Mouse (Mus musculus) bone marrow macrophage, adult 2 months (primary cell): ENCODE measurements around the gene Arhgef16.

Experiments used
- CTCF ChIP-seq: IDR thresholded peaks from 2 replicates; pipeline ENCODE4 v1.5.1; 2012; ENCODE audit warnings: low read depth, mild to moderate bottlenecking, low read length, moderate library complexity
- POLR2A ChIP-seq: IDR thresholded peaks from 2 replicates; pipeline ENCODE4 v1.6.1; 2012; ENCODE audit warnings: mild to moderate bottlenecking, low read depth, low read length, borderline replicate concordance

GRCm38 (mm10) chr4:154293735-154294201 lies 7.7 kb downstream of the Arhgef16 start:
- TF ChIP-seq CTCF = no peak
- TF ChIP-seq POLR2A = no peak
